Comparison of ENCODE assay signal across 11 mouse cellular contexts in the genomic region with DNA sequence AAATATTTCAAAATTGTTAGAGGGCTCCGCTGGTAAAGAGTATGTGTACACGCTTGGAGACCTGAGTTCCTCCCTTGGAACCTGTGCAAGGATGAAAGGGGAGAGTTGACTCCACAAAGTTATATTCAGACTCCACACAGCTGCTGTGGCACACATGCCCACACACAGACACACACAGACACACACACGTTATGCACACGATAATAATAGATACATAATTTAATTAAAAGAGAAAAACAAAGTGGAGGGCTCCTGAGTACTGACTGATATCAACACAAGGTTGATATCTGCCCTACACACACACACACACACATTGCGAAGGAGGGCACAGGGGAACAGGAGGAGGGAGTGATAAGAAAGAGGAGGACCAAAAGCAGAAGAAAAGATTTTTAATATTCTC. TPM values are rescaled to one million over a fixed set of nuclear protein-coding genes. Genes with fewer than 3 reads are reported as not detected.
DNase-seq lines count a peak whose midpoint lies in the region; ATAC-seq and TF ChIP-seq lines count a peak whose summit lies in the region.
"Had no signal": no experiment of that assay in that cellular context is flagged by ENCODE, and none has a peak within 500 bp of the region (broad histone marks: within the 10 kb centered on the region; RNA-seq: fewer than 3 reads in every experiment).

No protein-coding gene starts in this region.

- no peaks in the 10 kb centered on the region for H3K27me3 ChIP-seq in lung, embryonic 14.5 days (ENCODE audit: insufficient read depth, low read length)
- no peaks in the 10 kb centered on the region for H3K27me3 ChIP-seq in liver, postnatal 0 days (ENCODE audit: insufficient read depth, low read length)
- H3K27me3 ChIP-seq: limb, embryonic 12.5 days had no signal

- no peaks in the 10 kb centered on the region for H3K36me3 ChIP-seq in lung, embryonic 14.5 days (ENCODE audit: insufficient read depth)
- H3K36me3 ChIP-seq in liver, postnatal 0 days (replicated peaks; ENCODE audit: insufficient read depth, low read length) = no peaks in the 10 kb centered on the region
- H3K36me3 ChIP-seq: limb, embryonic 12.5 days had no signal

- H3K9ac ChIP-seq in lung, embryonic 14.5 days = no peak overlapping the region
- peak overlapping the region; percentile 38; the same call in 1 of the 2 replicates for H3K9ac ChIP-seq in liver, postnatal 0 days (replicated peaks)
- H3K9ac ChIP-seq: limb, embryonic 12.5 days had no signal

- H3K4me1 ChIP-seq in lung, embryonic 14.5 days (ENCODE audit: insufficient read depth) = peaks cover 18% of the 10 kb centered on the region
- H3K4me1 ChIP-seq in lung, adult 2 months (ENCODE audit: control insufficient read depth, insufficient read depth, low read length) = peaks cover 17% of the 10 kb centered on the region
- H3K4me1 ChIP-seq in liver, postnatal 0 days (ENCODE audit: insufficient read depth) = peaks cover 23% of the 10 kb centered on the region

- TF ChIP-seq CTCF in lung, embryonic 14.5 days (IDR thresholded peaks at IDR 0.05; ENCODE audit: low read depth) = no peak
- TF ChIP-seq CTCF in lung, adult 2 months (IDR thresholded peaks at IDR 0.05; ENCODE audit: insufficient read depth, low read length) = no peak
- TF ChIP-seq CTCF in liver, postnatal 0 days (IDR thresholded peaks at IDR 0.05; ENCODE audit: low read depth) = no peak

- TF ChIP-seq POLR2A in lung, adult 2 months (IDR thresholded peaks at IDR 0.05; ENCODE audit: borderline replicate concordance, extremely low read depth, low read depth, low read length) = no peak

- H3K4me3 ChIP-seq in lung, embryonic 14.5 days (ENCODE audit: low read depth, low read length) = no peak overlapping the region
- H3K4me3 ChIP-seq in lung, adult 2 months (replicated peaks; ENCODE audit: extremely low read depth, low read depth, low read length) = no peak overlapping the region
- H3K4me3 ChIP-seq in liver, postnatal 0 days (ENCODE audit: low read depth, low read length) = peak overlapping the region; percentile 9; the same call in 1 of the 2 replicates
- H3K4me3 ChIP-seq: limb, embryonic 12.5 days had no signal

- peak; percentile 45 for ATAC-seq in lung, embryonic 14.5 days (ENCODE audit: insufficient read depth)
- peak; percentile 92 for ATAC-seq in liver, postnatal 0 days
- no peak for ATAC-seq in inflammation-experienced regulatory T-cells, adult 6 months

- peak; percentile 97 for TF ChIP-seq EP300 in liver, postnatal 0 days (IDR thresholded peaks at IDR 0.05; ENCODE audit: low read depth)

- no peak for DNase-seq in lung, embryonic 14.5 days
- DNase-seq in lung, adult 2 months = no peak
- peak; percentile 74 for DNase-seq in c-Kit-positive CD71-positive TER-119-positive erythroid progenitor cells, embryonic 14.5 days (ENCODE audit: low spot score)
- DNase-seq in heart, postnatal 4 days = peak; percentile 2
- peak; percentile 26 for DNase-seq in liver, postnatal 0 days
- DNase-seq in urinary bladder, postnatal 14 days (ENCODE audit: low spot score) = no peak
- no peak for DNase-seq in kidney, postnatal 10 days
- DNase-seq: layer of hippocampus, adult 9-11 months; thymus, postnatal 14 days had no signal

- 54% methylated on average over 5 of the region's 5 CpGs for WGBS in lung, embryonic 14.5 days
- 45% methylated on average over 5 of the region's 5 CpGs for WGBS in lung, adult 2 months
- 57% methylated on average over 5 of the region's 5 CpGs for WGBS in liver, postnatal 0 days (ENCODE audit: insufficient replicate concordance)

- H3K9me3 ChIP-seq in lung, embryonic 14.5 days (ENCODE audit: low read depth, low read length) = no peaks in the 10 kb centered on the region
- H3K9me3 ChIP-seq in liver, postnatal 0 days (ENCODE audit: low read length) = no peaks in the 10 kb centered on the region

- H3K27ac ChIP-seq in lung, embryonic 14.5 days (ENCODE audit: low read depth) = no peak overlapping the region
- H3K27ac ChIP-seq in liver, postnatal 0 days (ENCODE audit: low read depth) = peak overlapping the region; percentile 77
- H3K27ac ChIP-seq: limb, embryonic 12.5 days had no signal

- no peak overlapping the region for H3K4me2 ChIP-seq in lung, embryonic 14.5 days
- peak overlapping the region; percentile 46 for H3K4me2 ChIP-seq in liver, postnatal 0 days (ENCODE audit: low read depth, low read length)
- H3K4me2 ChIP-seq: limb, embryonic 12.5 days had no signal

RNA-seq across cellular contexts. Expression of a gene that starts 26.4 kb away (rescaled TPM):
- polyA plus RNA-seq in lung, embryonic 14.5 days (2014; fragmentation: Nextera tagmentation; extraction: Ambion mirVana) = 77.6 and 83.0 TPM in 2 replicates
- polyA plus RNA-seq in lung, adult 2 months (2012; rRNA removed) = 10.7 and 14.2 TPM in 2 replicates
- total RNA-seq in heart, postnatal 4 days (2021) = 10 to 100 TPM; 56.2 to 63.2 TPM
- 30.1 and 30.5 TPM in 2 replicates for polyA plus RNA-seq in liver, postnatal 0 days (2015; fragmentation: Nextera tagmentation; extraction: Ambion mirVana)
- 10 to 100 TPM; 84.6 to 91.2 (median 89.9) TPM for polyA plus RNA-seq in inflammation-experienced regulatory T-cells, adult 6 months (2017; shearing (Covaris generic))

Comparison
In these comparisons a context has a peak if more than half of its experiments do, and no peak if none do; other contexts are left out.
1. DNase-seq: peak in c-Kit-positive CD71-positive TER-119-positive erythroid progenitor cells, embryonic 14.5 days (single experiment), heart, postnatal 4 days (single experiment) and liver, postnatal 0 days (single experiment); none in lung, embryonic 14.5 days (single experiment), lung, adult 2 months (single experiment), urinary bladder, postnatal 14 days (single experiment) and kidney, postnatal 10 days (single experiment).